Mouse (Mus musculus) cortical plate, adult 2 months (tissue): Measurements from ENCODE around the gene Bud31. TPM values are rescaled to one million over a fixed set of nuclear protein-coding genes. Genes with fewer than 3 reads are reported as not detected.

Experiments used
- H3K27ac ChIP-seq: fragments of 200-500 bp; 2 replicates; pipeline ENCODE4 v1.5.1; 2012; ENCODE audit warnings: low read length, control low read depth, inconsistent platforms; ENCODE audit not compliant: insufficient read depth
- H3K4me1 ChIP-seq: fragments of 200-500 bp; 2 replicates; pipeline ENCODE4 v1.6.1; 2011; ENCODE audit warnings: low read length; ENCODE audit not compliant: control insufficient read depth, insufficient read depth
- H3K4me3 ChIP-seq: fragments of 200-500 bp; 2 replicates; pipeline ENCODE4 v1.5.1; 2011; ENCODE audit warnings: mild to moderate bottlenecking, low read length, control low read depth; ENCODE audit not compliant: insufficient read depth
- CTCF ChIP-seq: fragments of 200-500 bp; IDR thresholded peaks from 2 replicates; pipeline ENCODE4 v1.5.1; 2011; ENCODE audit warnings: mild to moderate bottlenecking, control low read depth, low read length; ENCODE audit not compliant: insufficient read depth; ENCODE audit errors: extremely low read depth
- POLR2A ChIP-seq: fragments of 200-500 bp; IDR thresholded peaks from 2 replicates; pipeline ENCODE4 v1.6.1; 2011; ENCODE audit warnings: mild to moderate bottlenecking, low read length, control low read depth; ENCODE audit not compliant: insufficient read depth; ENCODE audit errors: extremely low read depth
- polyA plus RNA-seq: library from polyadenylated mRNA; depleted of rRNA; stranded (reverse); fragments of >200 nt; gene quantifications from 2 replicates; pipeline ENCODE4 v1.2.3, GENCODE M21; 2012; rRNA removed

The Bud31 gene
- polyA plus RNA-seq, 1 experiment, result 105 TPM

- H3K4me3 ChIP-seq, result peak overlapping the region; percentile 94
These were observed 51.0 kb downstream of the Bud31 start for GRCm38 (mm10) chr5:145190875-145191798.

DNA sequence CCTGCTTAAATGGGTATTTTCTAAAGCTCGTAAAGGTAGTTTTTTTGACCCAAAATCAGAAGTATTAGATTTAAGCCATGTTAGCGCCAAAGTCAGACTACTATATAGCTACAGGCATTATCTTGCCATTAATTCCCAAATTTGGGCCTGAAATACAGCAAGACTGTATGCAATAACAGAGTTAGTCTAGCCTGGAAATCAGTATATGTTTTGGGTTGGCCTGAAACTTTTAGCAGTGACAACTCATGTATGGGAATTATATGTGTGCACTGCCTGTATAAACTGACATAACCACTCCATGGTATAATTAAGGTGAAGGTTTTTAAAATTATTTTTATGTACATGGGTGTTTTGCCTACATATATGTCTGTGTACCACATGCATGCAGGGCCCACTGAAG is 51.8 kb downstream of the Bud31 start, which contains the start of gene Atp5j2:
Atp5j2 (minus strand) TSS at position 101 of the 400 bp plus-strand sequence.
- TF ChIP-seq POLR2A, result no peak
- TF ChIP-seq CTCF, result no peak
- Histone ChIP-seq H3K27ac (peak within 1 kb of the TSS; percentile 79), H3K4me3 (peak within 1 kb of the TSS; percentile 94), H3K4me1 (peaks cover 4% of the 10 kb centered on the region)

More at GRCm38 (mm10) chr5:145190875-145191798, 51.0 kb downstream of the Bud31 start:
- Histone ChIP-seq H3K4me1 (peaks cover 4% of the 10 kb centered on the region), H3K27ac (peak overlapping the region; percentile 79)
- TF ChIP-seq CTCF, result no peak
- peak; percentile 77 for TF ChIP-seq POLR2A

Other genes starting within 250 kb of the Bud31 start
- 33.8 and 34.0 TPM in 2 replicates for gene Smurf1, start 174.5 kb upstream of the Bud31 start, polyA plus RNA-seq
- not detected in 2 replicates for gene Gm4871, start 107.6 kb upstream of the Bud31 start, polyA plus RNA-seq
- gene 1700018F24Rik, start 97.4 kb upstream of the Bud31 start, polyA plus RNA-seq, result not detected in 2 replicates
- gene Arpc1a, start 56.5 kb upstream of the Bud31 start, polyA plus RNA-seq, result 253 and 254 TPM in 2 replicates
- not detected in 2 replicates for gene Kpna7, start 56.3 kb upstream of the Bud31 start, polyA plus RNA-seq
- 74.5 and 84.6 TPM in 2 replicates for gene Arpc1b, start 26.1 kb upstream of the Bud31 start, polyA plus RNA-seq
- 74.2 and 92.2 TPM in 2 replicates for gene Pdap1, start 124 bp upstream of the Bud31 start, polyA plus RNA-seq
- gene Ptcd1, start 26.7 kb downstream of the Bud31 start, polyA plus RNA-seq, result 16.4 and 18.5 TPM in 2 replicates
- gene Cpsf4, start 26.9 kb downstream of the Bud31 start, polyA plus RNA-seq, result 39.1 and 43.0 TPM in 2 replicates
- gene Atp5j2, start 51.7 kb downstream of the Bud31 start, polyA plus RNA-seq, result 380 and 392 TPM in 2 replicates
- gene Zkscan14, start 61.5 kb downstream of the Bud31 start, polyA plus RNA-seq, result 8.5 and 9.8 TPM in 2 replicates
- 9.3 and 10.0 TPM in 2 replicates for gene Zkscan5, start 64.2 kb downstream of the Bud31 start, polyA plus RNA-seq
- gene Zfp655, start 91.4 kb downstream of the Bud31 start, polyA plus RNA-seq, result 21.7 and 22.9 TPM in 2 replicates
- 15.1 and 15.8 TPM in 2 replicates for gene Zscan25, start 140.1 kb downstream of the Bud31 start, polyA plus RNA-seq
- gene Cyp3a57, start 204.9 kb downstream of the Bud31 start, polyA plus RNA-seq, result 0.04 and 0.06 TPM in 2 replicates